Mouse (Mus musculus): ENCODE data around the gene Rpl12. TPM values are rescaled to one million over a fixed set of nuclear protein-coding genes. Genes with fewer than 3 reads are reported as not detected.
A peak's percentile ranks its signal among the peaks of the same experiment; 100 is the strongest.

Rpl12 gene
- polyA plus RNA-seq, 1 experiment from 2014 or later: 185 TPM

DNA sequence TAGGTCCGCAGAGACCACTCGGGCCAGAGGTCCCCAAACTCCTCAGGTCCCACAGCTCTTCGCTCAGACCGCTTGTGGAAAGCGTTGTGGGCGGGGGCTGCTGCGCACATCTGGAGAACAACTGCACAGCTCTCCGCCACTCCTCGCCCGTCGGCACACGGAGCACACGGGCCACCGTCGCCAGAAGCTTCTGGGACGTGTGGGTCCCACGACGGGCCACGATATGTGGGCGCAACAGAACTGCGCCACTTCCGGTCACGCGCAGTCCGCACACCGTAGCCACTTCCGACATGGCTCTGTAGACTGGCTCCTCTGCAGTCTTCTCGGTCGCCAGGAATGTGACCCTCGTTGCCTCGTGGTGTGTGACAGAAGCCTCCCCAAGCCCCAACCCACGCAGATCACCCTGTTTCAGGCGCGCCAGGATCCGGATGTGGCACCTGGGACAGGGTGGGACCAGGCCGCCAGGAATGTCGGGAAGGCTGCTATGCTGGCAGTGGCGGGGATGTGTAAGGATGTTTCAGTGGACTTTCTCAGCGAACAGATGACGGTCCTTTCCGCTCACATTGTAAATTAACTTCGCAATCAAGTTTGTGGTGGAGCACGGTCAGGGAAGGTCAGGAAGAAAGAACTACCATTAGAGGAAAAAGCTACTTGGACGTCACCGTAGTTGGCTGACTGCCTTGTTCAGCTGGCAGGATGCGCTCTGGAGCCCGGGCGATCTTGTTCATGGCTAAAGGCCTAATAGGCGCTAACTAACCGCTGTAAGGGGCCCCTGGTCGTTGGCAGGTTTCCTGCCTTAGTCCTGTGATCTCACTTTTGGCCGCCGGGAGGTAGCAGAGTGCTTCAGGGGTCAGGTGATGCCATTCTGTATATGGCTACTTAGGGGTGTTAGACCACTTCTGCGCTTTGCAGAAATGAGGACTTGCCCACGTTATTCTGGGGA, 5.6 kb downstream of the Rpl12 start:
- Histone ChIP-seq H3K9me3 (no peaks in the 10 kb centered on the region), H3K27me3 (no peaks in the 10 kb centered on the region), H3K27ac (peak overlapping the region; percentile 95), H3K4me1 (replicated peaks) (peaks cover 46% of the 10 kb centered on the region), H3K4me2 (peak overlapping the region; percentile 87), H3K36me3 (peaks cover 28% of the 10 kb centered on the region), H3K4me3 (replicated peaks) (peak overlapping the region; percentile 59), H3K9ac (replicated peaks) (peak overlapping the region; percentile 76)
- peak; percentile 80 for ATAC-seq (ENCODE audit: insufficient number of reproducible peaks, insufficient read depth, low FRiP score, low TSS enrichment, low read depth)
- WGBS: 1% methylated on average over 55 of the region's 55 CpGs

DNA sequence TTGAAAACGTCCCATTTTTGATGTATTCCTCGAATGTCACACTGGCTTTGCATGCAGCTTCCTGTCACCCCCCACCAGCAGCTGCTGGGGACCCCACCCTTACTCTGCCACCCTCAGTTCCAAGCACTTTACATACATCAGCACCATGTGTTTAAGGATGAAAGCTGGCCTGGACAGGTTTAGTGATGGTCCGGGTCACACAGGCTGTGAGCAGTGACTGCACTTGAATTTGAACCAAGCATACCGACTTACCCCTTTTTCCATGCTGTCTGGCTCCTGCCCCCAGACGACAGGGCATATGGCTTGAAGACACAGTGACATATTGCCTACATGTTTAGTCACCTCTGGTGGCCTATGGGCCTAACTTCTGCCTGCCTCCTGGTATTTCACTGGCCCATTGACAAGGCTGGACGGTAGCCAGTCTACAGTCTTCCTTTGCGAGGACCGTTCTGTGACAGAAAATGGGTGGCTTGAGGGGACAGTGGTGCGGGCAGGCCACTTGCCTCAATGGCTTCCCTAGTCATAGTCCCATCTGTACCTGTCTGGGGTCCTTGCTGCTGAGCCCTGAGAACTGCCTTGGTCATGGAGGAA, 6.8 kb downstream of the Rpl12 start:
- Histone ChIP-seq H3K4me1 (replicated peaks) (peaks cover 39% of the 10 kb centered on the region), H3K27me3 (no peaks in the 10 kb centered on the region), H3K36me3 (peaks cover 28% of the 10 kb centered on the region), H3K9me3 (no peaks in the 10 kb centered on the region), H3K9ac (replicated peaks) (peak overlapping the region; percentile 76), H3K27ac (no peak overlapping the region), H3K4me3 (replicated peaks) (peak overlapping the region; percentile 59; the same call in 1 of the 2 replicates), H3K4me2 (peak overlapping the region; percentile 87)
- 84% methylated on average over 9 of the region's 9 CpGs for WGBS
- ATAC-seq (ENCODE audit: insufficient number of reproducible peaks, insufficient read depth, low FRiP score, low TSS enrichment, low read depth): no peak

DNA sequence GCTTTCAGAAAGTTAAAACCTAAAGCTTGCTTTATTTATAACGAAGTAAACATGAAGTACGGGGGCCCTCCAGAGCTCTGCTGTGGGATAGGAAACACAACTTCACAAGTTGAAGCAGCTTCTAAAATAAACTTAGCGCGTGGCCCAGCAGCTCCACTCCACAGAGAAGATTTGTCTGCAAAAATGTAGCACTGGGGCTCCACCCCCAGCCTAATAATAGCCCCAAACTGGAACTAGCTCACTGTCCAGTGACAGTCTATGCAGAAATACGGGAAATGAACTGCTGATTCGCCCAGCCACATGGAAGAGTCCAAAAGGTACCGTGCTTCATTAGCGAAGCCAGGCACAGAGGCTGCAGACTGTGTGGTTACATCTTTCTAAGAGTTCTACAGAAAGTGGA, 8.0 kb downstream of the Rpl12 start:
- no peak for ATAC-seq (ENCODE audit: insufficient number of reproducible peaks, insufficient read depth, low FRiP score, low TSS enrichment, low read depth)
- H3K9ac ChIP-seq (replicated peaks): no peak overlapping the region
- WGBS: 87% methylated on average over 8 of the region's 8 CpGs
- no peak overlapping the region for H3K4me2 ChIP-seq
- H3K27me3 ChIP-seq: no peaks in the 10 kb centered on the region
- H3K27ac ChIP-seq: no peak overlapping the region
- no peak overlapping the region for H3K4me3 ChIP-seq (replicated peaks)
- peaks cover 28% of the 10 kb centered on the region for H3K36me3 ChIP-seq
- peaks cover 28% of the 10 kb centered on the region for H3K4me1 ChIP-seq (replicated peaks)
- H3K9me3 ChIP-seq: no peaks in the 10 kb centered on the region

DNA sequence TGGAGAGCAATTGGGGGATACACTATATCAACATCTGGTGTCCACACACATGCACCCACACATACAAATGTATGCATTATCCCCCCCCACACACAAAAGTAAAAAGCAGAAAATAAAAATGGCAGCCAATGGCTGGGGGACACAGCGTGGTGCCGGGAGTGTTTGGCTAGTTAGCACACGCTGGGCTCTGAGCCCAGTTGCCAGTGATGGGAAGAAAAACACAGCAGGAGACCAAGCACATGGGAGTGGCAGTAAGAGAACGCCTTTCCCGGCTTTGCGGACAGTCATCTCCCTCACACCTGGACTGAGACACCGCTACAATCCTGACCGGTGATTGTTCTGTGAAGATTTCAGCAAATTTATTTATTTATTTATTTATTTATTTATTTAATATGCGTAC, 9.9 kb downstream of the Rpl12 start:
- 51% methylated on average over 9 of the region's 9 CpGs for WGBS
- H3K9me3 ChIP-seq: no peaks in the 10 kb centered on the region
- H3K4me2 ChIP-seq: no peak overlapping the region
- H3K27me3 ChIP-seq: no peaks in the 10 kb centered on the region
- peaks cover 40% of the 10 kb centered on the region for H3K36me3 ChIP-seq
- H3K4me1 ChIP-seq (replicated peaks): peaks cover 13% of the 10 kb centered on the region
- H3K4me3 ChIP-seq (replicated peaks): no peak overlapping the region
- H3K9ac ChIP-seq (replicated peaks): no peak overlapping the region
- ATAC-seq (ENCODE audit: insufficient number of reproducible peaks, insufficient read depth, low FRiP score, low TSS enrichment, low read depth): no peak
- H3K27ac ChIP-seq: no peak overlapping the region

DNA sequence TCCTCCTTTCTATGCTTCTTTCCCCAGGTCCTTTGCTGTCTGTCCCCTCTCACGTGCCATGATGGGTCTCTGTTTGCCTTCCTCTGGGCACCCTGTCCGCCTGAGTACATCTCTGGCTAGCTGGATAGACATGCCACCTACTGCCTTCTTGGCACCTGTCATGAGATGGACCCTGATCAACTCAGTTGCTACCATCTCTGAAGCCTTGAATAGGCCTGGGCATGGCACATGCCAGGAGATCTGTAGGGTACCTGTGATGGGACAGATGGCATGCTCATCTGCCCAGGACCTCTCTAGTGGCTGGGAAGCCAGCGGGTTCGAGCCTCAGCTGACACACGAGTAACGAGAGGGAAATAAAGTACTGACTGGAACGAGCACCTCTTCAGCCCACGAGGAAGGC, 12.9 kb downstream of the Rpl12 start:
- Histone ChIP-seq H3K4me3 (replicated peaks) (no peak overlapping the region), H3K9ac (replicated peaks) (no peak overlapping the region), H3K36me3 (peaks cover 44% of the 10 kb centered on the region), H3K4me2 (no peak overlapping the region), H3K27ac (no peak overlapping the region), H3K4me1 (replicated peaks) (no peaks in the 10 kb centered on the region), H3K9me3 (no peaks in the 10 kb centered on the region), H3K27me3 (no peaks in the 10 kb centered on the region)
- WGBS: 86% methylated on average over 8 of the region's 8 CpGs
- no peak for ATAC-seq (ENCODE audit: insufficient number of reproducible peaks, insufficient read depth, low FRiP score, low TSS enrichment, low read depth)

DNA sequence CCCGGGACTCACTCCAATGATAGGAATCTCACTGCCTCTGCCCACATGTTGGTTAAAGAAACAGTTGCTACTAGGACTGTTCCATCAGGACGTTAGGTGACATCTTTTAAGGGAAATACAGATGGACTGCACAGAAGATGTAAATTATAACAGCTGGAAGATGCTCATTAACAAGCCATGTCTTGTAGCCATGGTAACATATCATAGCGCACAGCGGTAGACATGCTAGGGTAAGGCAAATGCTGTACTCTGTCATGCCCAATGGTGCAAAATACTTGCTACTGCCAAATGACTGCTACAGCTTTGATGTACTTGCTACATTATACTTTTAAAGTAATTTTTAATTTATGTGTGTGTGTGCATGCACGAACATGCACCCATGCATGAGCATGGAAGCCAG, 15.8 kb downstream of the Rpl12 start:
- H3K27ac ChIP-seq: no peak overlapping the region
- peaks cover 48% of the 10 kb centered on the region for H3K36me3 ChIP-seq
- no peak overlapping the region for H3K9ac ChIP-seq (replicated peaks)
- no peak overlapping the region for H3K4me2 ChIP-seq
- no peaks in the 10 kb centered on the region for H3K9me3 ChIP-seq
- peaks cover 13% of the 10 kb centered on the region for H3K4me1 ChIP-seq (replicated peaks)
- ATAC-seq (ENCODE audit: insufficient number of reproducible peaks, insufficient read depth, low FRiP score, low TSS enrichment, low read depth): no peak
- H3K27me3 ChIP-seq: no peaks in the 10 kb centered on the region
- H3K4me3 ChIP-seq (replicated peaks): no peak overlapping the region
- WGBS: 77% methylated on average over 5 of the region's 5 CpGs

DNA sequence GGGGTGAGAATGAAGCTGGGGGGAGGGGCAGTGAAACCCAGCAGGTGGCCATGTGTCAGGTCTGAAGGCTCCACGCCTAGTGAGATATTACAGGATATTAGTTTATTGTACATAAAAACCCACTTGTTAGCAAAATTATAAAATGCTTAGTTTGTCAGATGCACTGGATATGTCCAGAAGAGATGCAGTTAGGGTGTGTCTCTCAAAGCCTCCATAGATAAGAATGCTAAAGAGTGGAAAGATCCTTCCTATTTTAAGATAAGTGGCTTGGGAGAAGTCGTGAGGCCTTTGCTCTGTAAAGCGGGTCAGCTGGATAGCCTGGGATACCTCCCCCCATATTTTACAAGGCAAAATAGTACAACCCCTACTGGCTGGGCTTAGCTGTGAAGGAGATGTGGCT, 17.3 kb downstream of the Rpl12 start:
- H3K4me2 ChIP-seq: no peak overlapping the region
- 73% methylated on average over 3 of the region's 3 CpGs for WGBS

DNA sequence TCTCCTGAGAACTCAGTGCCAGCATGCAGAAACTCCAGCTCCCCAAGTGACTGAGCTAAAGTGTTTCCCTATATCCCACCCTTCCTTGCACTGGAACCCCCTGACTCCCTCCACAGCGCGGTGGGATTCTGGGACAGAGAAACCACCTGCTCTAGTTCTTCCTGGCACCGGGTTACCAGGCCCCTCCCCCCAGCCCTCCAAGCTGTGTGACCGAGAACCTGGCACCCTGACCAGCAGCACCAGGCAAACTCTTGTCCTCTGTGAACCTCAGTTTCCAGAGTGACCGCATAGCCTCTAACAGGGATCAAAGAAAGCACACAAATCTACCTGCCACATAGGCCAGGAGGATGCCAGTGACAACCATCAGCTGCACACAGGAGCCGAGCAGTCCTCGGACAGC, 18.3 kb downstream of the Rpl12 start:
- H3K9ac ChIP-seq (replicated peaks): 0 out of 2 replicates have a peak overlapping the region, but pooled peaks have one; percentile 8
- no peak for ATAC-seq (ENCODE audit: insufficient number of reproducible peaks, insufficient read depth, low FRiP score, low TSS enrichment, low read depth)
- peaks cover 3% of the 10 kb centered on the region; the same call in 1 of the 2 replicates for H3K27me3 ChIP-seq
- H3K27ac ChIP-seq: no peak overlapping the region
- 81% methylated on average over 7 of the region's 7 CpGs for WGBS
- H3K4me1 ChIP-seq (replicated peaks): peaks cover 19% of the 10 kb centered on the region
- H3K9me3 ChIP-seq: no peaks in the 10 kb centered on the region
- H3K36me3 ChIP-seq: peaks cover 24% of the 10 kb centered on the region
- H3K4me3 ChIP-seq (replicated peaks): no peak overlapping the region
- no peak overlapping the region for H3K4me2 ChIP-seq

More for the DNA sequence above, 17.3 kb downstream of the Rpl12 start:
- peaks cover 19% of the 10 kb centered on the region for H3K4me1 ChIP-seq (replicated peaks)
- H3K4me3 ChIP-seq (replicated peaks): no peak overlapping the region
- H3K9ac ChIP-seq (replicated peaks): no peak overlapping the region
- H3K27ac ChIP-seq: no peak overlapping the region
- H3K27me3 ChIP-seq: no peaks in the 10 kb centered on the region
- H3K9me3 ChIP-seq: no peaks in the 10 kb centered on the region
- ATAC-seq (ENCODE audit: insufficient number of reproducible peaks, insufficient read depth, low FRiP score, low TSS enrichment, low read depth): no peak
- H3K36me3 ChIP-seq: peaks cover 34% of the 10 kb centered on the region

DNA sequence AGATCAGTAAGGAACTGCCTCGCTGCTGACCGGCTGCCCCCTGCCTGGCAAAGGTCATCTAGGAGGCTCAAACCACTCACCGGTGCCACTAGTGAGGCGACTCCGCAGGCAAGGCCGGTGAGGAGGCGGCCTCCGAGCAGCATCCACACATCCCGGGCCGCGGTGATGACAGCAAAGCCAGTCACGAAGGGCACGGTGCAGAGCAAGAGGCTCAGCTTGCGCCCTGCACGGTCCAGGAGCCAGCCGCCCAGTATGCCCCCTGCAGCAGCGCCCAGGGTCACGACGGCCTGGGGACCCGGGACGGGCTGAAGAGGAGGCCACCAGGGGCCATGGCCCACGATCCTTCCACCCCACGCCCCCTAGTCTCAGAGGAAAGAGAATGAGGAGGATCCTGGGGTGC, 19.9 kb downstream of the Rpl12 start:
- Histone ChIP-seq H3K4me1 (replicated peaks) (peaks cover 19% of the 10 kb centered on the region), H3K36me3 (peaks cover 8% of the 10 kb centered on the region), H3K4me2 (peak overlapping the region; percentile 100), H3K9ac (replicated peaks) (peak overlapping the region; percentile 87), H3K27me3 (peaks cover 3% of the 10 kb centered on the region; the same call in 1 of the 2 replicates), H3K4me3 (replicated peaks) (peak overlapping the region; percentile 84), H3K27ac (0 out of 2 replicates have a peak overlapping the region, but pooled peaks have one; percentile 45), H3K9me3 (no peaks in the 10 kb centered on the region)
- under 1% methylated on average over 23 of the region's 23 CpGs for WGBS
- ATAC-seq (ENCODE audit: insufficient number of reproducible peaks, insufficient read depth, low FRiP score, low TSS enrichment, low read depth): peak; percentile 9; the same call in 1 of the 2 replicates

DNA sequence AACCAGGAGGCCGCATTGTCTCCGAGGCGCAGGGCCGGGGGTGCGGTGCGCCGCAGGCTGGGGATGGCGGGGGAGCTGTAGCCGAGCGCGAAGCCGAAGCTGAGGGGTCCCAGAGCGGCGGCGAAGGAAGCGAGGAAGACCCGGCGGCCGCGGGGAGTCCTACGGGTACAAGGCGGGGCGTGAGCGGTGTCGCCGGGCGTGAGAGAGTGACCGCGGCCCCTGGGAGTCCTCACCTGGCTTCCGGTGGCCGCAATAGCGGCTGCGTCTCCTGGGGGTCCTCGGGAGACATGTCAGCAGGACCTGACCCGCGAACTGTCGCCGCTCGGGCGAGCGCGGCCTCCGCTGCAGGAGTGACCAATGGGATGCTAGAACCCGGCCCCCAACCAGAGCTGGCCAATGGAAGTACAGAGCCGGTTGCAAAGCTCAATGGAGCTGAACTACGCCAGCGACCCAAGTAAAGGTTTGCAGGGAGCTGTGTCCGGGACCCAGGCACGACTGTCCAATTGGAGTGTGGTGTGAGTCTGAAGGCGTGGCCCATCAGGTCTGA, 20.4 kb downstream of the Rpl12 start, which contains the start of gene Slc2a8:
Gene Slc2a8, minus strand, starts transcription at position 359 of the 547 bp plus-strand sequence.
- peaks cover 4% of the 10 kb centered on the region; the same call in 1 of the 2 replicates for H3K36me3 ChIP-seq
- H3K27ac ChIP-seq: 0 out of 2 replicates have a peak within 1 kb of the TSS, but pooled peaks have one; percentile 45
- peak within 1 kb of the TSS; percentile 100 for H3K4me2 ChIP-seq
- peaks cover 3% of the 10 kb centered on the region; the same call in 1 of the 2 replicates for H3K27me3 ChIP-seq
- H3K9ac ChIP-seq (replicated peaks): peak within 1 kb of the TSS; percentile 87
- peaks cover 19% of the 10 kb centered on the region for H3K4me1 ChIP-seq (replicated peaks)
- peak; percentile 99 for ATAC-seq (ENCODE audit: insufficient number of reproducible peaks, insufficient read depth, low FRiP score, low TSS enrichment, low read depth)
- WGBS: under 1% methylated on average over 50 of the region's 50 CpGs
- peak within 1 kb of the TSS; percentile 84 for H3K4me3 ChIP-seq (replicated peaks)
- no peaks in the 10 kb centered on the region for H3K9me3 ChIP-seq

DNA sequence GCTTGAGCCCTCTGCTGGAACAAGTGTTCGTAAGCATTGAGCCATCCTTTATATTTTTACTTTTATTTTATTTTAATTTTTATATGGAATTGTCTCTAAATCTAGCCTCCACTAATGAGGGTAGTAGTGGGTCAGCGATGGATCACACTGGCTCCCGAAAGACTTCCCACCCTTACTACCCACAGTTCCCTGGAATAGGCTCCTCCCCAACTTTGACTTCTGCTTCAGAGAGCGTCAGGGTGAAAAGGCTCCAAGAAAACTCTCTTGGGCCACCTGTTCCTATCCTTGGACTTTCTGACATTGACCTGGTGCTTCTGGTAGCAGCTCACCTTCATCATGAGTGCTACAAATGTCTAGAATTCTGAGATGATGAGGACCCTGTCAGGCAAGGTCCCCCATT, 21.3 kb downstream of the Rpl12 start:
- no peak overlapping the region for H3K27ac ChIP-seq
- H3K36me3 ChIP-seq: peaks cover 3% of the 10 kb centered on the region; the same call in 1 of the 2 replicates
- H3K9ac ChIP-seq (replicated peaks): peak overlapping the region; percentile 45; the same call in 1 of the 2 replicates
- ATAC-seq (ENCODE audit: insufficient number of reproducible peaks, insufficient read depth, low FRiP score, low TSS enrichment, low read depth): no peak
- peaks cover 19% of the 10 kb centered on the region for H3K4me1 ChIP-seq (replicated peaks)
- H3K27me3 ChIP-seq: peaks cover 3% of the 10 kb centered on the region; the same call in 1 of the 2 replicates
- peak overlapping the region; percentile 84 for H3K4me3 ChIP-seq (replicated peaks)
- peak overlapping the region; percentile 100 for H3K4me2 ChIP-seq
- WGBS: 8% methylated on average over 4 of the region's 4 CpGs
- H3K9me3 ChIP-seq: no peaks in the 10 kb centered on the region
